Mouse (Mus musculus): ENCODE measurements at regions not wholly inside any gene's neighbourhood (a gene's known extent, or its start where the extent isn't known, plus 50 kb on each side); places are given as distances from the start of the nearest gene placed in this dataset.

DNA sequence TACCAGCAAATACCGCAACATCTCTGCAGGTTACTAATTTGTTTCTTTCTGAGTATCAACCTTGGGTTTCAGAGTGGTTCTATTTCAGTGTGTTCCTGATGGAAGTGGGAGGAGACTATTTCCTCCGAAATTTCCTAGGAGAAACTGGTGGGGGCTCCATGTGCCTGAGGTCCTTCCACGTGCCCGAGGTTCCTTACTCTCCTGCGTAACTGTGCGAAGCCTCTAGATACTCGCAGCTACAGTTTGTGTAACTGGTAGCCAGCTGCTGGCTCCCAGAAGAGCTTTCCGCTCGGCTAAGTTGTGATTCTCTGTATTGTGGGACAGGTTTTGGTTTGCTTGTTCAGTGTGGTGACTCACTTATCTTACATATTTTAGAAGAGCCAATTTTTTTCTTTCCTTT, 184.3 kb upstream of the Tmem45b start:
- no peak for TF ChIP-seq POLR2A (IDR thresholded peaks at IDR 0.05; ENCODE audit: control insufficient read depth in 1 of 2, insufficient read depth in 1 of 2, low read depth in 1 of 2, low read length in 2 of 2, poor library complexity in 1 of 2)
- TF ChIP-seq CTCF (IDR thresholded peaks at IDR 0.05 in 2 of 3, conservative IDR thresholded peaks at IDR 0.05 in 1 of 3; ENCODE audit: control insufficient read depth in 1 of 3, insufficient read depth in 1 of 3, low read depth in 2 of 3, low read length in 3 of 3, poor library complexity in 1 of 3, severe bottlenecking in 1 of 3), result no peak
- no peak for TF ChIP-seq POLR2AphosphoS2 (IDR thresholded peaks at IDR 0.05; ENCODE audit: low read length)
- TF ChIP-seq KAT2A (conservative IDR thresholded peaks at IDR 0.05; ENCODE audit: low read depth, low read length), result no peak
- no peak for TF ChIP-seq E2F4 (IDR thresholded peaks at IDR 0.05; ENCODE audit: borderline replicate concordance, low read depth, low read length)
- no peak for TF ChIP-seq POLR2AphosphoS5 (IDR thresholded peaks at IDR 0.05; ENCODE audit: borderline replicate concordance, low read depth, low read length)
- no peak for TF ChIP-seq MAZ (IDR thresholded peaks at IDR 0.05; ENCODE audit: low read depth, low read length)
- no peak for TF ChIP-seq SMC3 (IDR thresholded peaks at IDR 0.05; ENCODE audit: low read depth, low read length)
- TF ChIP-seq RCOR1 (IDR thresholded peaks at IDR 0.05; ENCODE audit: low read depth, low read length), result no peak
- no peak for TF ChIP-seq ZKSCAN1 (IDR thresholded peaks at IDR 0.05; ENCODE audit: low read depth, low read length)
- TF ChIP-seq ELF1 (IDR thresholded peaks at IDR 0.05; ENCODE audit: low read depth, low read length), result no peak
- no peak for TF ChIP-seq USF1 (IDR thresholded peaks at IDR 0.05; ENCODE audit: low read depth, low read length)
- no peak for TF ChIP-seq JUND (IDR thresholded peaks at IDR 0.05; ENCODE audit: low read depth, low read length)

Measured in MEL (cell line).